In genomic region chr2:6923738-6924474, GRCm38 (mm10) we compare ENCODE assay signal across 10 mouse cellular contexts.
DNase-seq lines count a peak whose midpoint lies in the region; ATAC-seq lines count a peak whose summit lies in the region.
"Had no signal": no experiment of that assay in that cellular context is flagged by ENCODE, and none has a peak within 500 bp of the region (broad histone marks: within the 10 kb centered on the region; RNA-seq: fewer than 3 reads in every experiment).

No protein-coding gene starts in this region.

- no peak overlapping the region for H3K4me3 ChIP-seq in heart, embryonic 13.5 days
- no peak overlapping the region for H3K4me3 ChIP-seq in lung, embryonic 16.5 days (ENCODE audit: low read length)
- no peak overlapping the region for H3K4me3 ChIP-seq in embryonic facial prominence, embryonic 12.5 days
- no peak overlapping the region for H3K4me3 ChIP-seq in limb, embryonic 13.5 days

- H3K27ac ChIP-seq in heart, embryonic 13.5 days (replicated peaks) = no peak overlapping the region
- peak overlapping the region; percentile 36; the same call in 1 of the 2 replicates for H3K27ac ChIP-seq in lung, embryonic 16.5 days (ENCODE audit: low read length)
- H3K27ac ChIP-seq in embryonic facial prominence, embryonic 12.5 days = no peak overlapping the region
- no peak overlapping the region for H3K27ac ChIP-seq in limb, embryonic 13.5 days

- H3K4me1 ChIP-seq in heart, embryonic 13.5 days = peaks cover 16% of the 10 kb centered on the region
- H3K4me1 ChIP-seq in lung, embryonic 16.5 days (replicated peaks; ENCODE audit: control insufficient read depth, insufficient read depth, low read length) = peaks cover 6% of the 10 kb centered on the region
- H3K4me1 ChIP-seq in embryonic facial prominence, embryonic 12.5 days = no peaks in the 10 kb centered on the region
- peaks cover 10% of the 10 kb centered on the region for H3K4me1 ChIP-seq in limb, embryonic 13.5 days

- no peak for DNase-seq in heart, adult 18-20 months
- no peak for DNase-seq in lung, postnatal 14 days
- DNase-seq in yolk sac, embryonic 10.5 days (ENCODE audit: low spot score) = no peak
- DNase-seq in gastrocnemius, postnatal 10 days = no peak
- DNase-seq: B cell, adult 2 months; forebrain, postnatal 0 days had no signal

- peak overlapping the region; percentile 22 for H3K4me2 ChIP-seq in heart, embryonic 13.5 days
- H3K4me2 ChIP-seq in lung, embryonic 16.5 days (ENCODE audit: low read depth, low read length) = no peak overlapping the region
- no peak overlapping the region for H3K4me2 ChIP-seq in embryonic facial prominence, embryonic 12.5 days (replicated peaks)
- peak overlapping the region; percentile 40 for H3K4me2 ChIP-seq in limb, embryonic 13.5 days (replicated peaks)

- H3K9me3 ChIP-seq in heart, embryonic 13.5 days = no peaks in the 10 kb centered on the region
- no peaks in the 10 kb centered on the region for H3K9me3 ChIP-seq in lung, embryonic 16.5 days (ENCODE audit: control insufficient read depth, low read length)
- H3K9me3 ChIP-seq in embryonic facial prominence, embryonic 12.5 days = no peaks in the 10 kb centered on the region
- H3K9me3 ChIP-seq in limb, embryonic 13.5 days = no peaks in the 10 kb centered on the region

- H3K36me3 ChIP-seq in heart, embryonic 13.5 days = no peaks in the 10 kb centered on the region
- H3K36me3 ChIP-seq in lung, embryonic 16.5 days (ENCODE audit: control insufficient read depth, insufficient read depth, low read length) = no peaks in the 10 kb centered on the region
- no peaks in the 10 kb centered on the region for H3K36me3 ChIP-seq in embryonic facial prominence, embryonic 12.5 days
- H3K36me3 ChIP-seq in limb, embryonic 13.5 days = no peaks in the 10 kb centered on the region

- H3K9ac ChIP-seq in heart, embryonic 13.5 days = no peak overlapping the region
- H3K9ac ChIP-seq in lung, embryonic 16.5 days (ENCODE audit: low read length) = no peak overlapping the region
- no peak overlapping the region for H3K9ac ChIP-seq in embryonic facial prominence, embryonic 12.5 days
- H3K9ac ChIP-seq in limb, embryonic 13.5 days = no peak overlapping the region
- H3K9ac ChIP-seq: forebrain, postnatal 0 days had no signal

- no peaks in the 10 kb centered on the region for H3K27me3 ChIP-seq in heart, embryonic 13.5 days (replicated peaks)
- H3K27me3 ChIP-seq in lung, embryonic 16.5 days (ENCODE audit: control insufficient read depth, insufficient read depth, low read depth, low read length) = no peaks in the 10 kb centered on the region
- no peaks in the 10 kb centered on the region for H3K27me3 ChIP-seq in embryonic facial prominence, embryonic 12.5 days
- H3K27me3 ChIP-seq in limb, embryonic 13.5 days = no peaks in the 10 kb centered on the region

- 59% methylated on average over 15 of the region's 15 CpGs for WGBS in heart, embryonic 13.5 days
- WGBS in lung, embryonic 16.5 days = 38% methylated on average over 15 of the region's 15 CpGs
- 29% methylated on average over 15 of the region's 15 CpGs for WGBS in embryonic facial prominence, embryonic 12.5 days
- 18% methylated on average over 15 of the region's 15 CpGs for WGBS in limb, embryonic 13.5 days

- no peak for ATAC-seq in heart, embryonic 13.5 days (ENCODE audit: extremely low read depth, insufficient number of reproducible peaks, low FRiP score, low TSS enrichment)
- ATAC-seq in lung, embryonic 16.5 days (ENCODE audit: low read depth) = peak; percentile 44; the same call in 1 of the 2 replicates
- ATAC-seq in embryonic facial prominence, embryonic 12.5 days (ENCODE audit: insufficient number of reproducible peaks, insufficient read depth, low FRiP score, low TSS enrichment) = peak; percentile 60; the same call in 1 of the 2 replicates
- ATAC-seq in limb, embryonic 13.5 days (ENCODE audit: low FRiP score, low read depth) = peak; percentile 69
- ATAC-seq: forebrain, postnatal 0 days had no signal

Comparison
In these comparisons a context has a peak if more than half of its experiments do, and no peak if none do; other contexts are left out.
1. H3K4me2 ChIP-seq: peak in heart, embryonic 13.5 days (single experiment) and limb, embryonic 13.5 days (single experiment); none in lung, embryonic 16.5 days (single experiment) and embryonic facial prominence, embryonic 12.5 days (single experiment).